Mouse (Mus musculus) gastrocnemius, postnatal 10 days (tissue): ENCODE data around the gene Polr2f. TPM values are rescaled to one million over a fixed set of nuclear protein-coding genes. Genes with fewer than 3 reads are reported as not detected.
A peak's percentile ranks its signal among the peaks of the same experiment; 100 is the strongest.

Source experiments
- DNase-seq: peaks from one replicate; pipeline ENCODE4 v3.0.0; 2021; ENCODE audit warnings: mixed read lengths
- long read RNA-seq, 2 experiments: library from polyadenylated mRNA; stranded (forward); transcript quantifications; one replicate each; pipeline ENCODE4 v2.0.0; 2021
- total RNA-seq, 2 experiments: library from RNA; stranded (reverse); gene quantifications; 2 replicates each; pipeline ENCODE4 v1.2.3; 2021

Gene Polr2f
- total RNA-seq, result 10 to 100 TPM; 73.5 to 80.9 TPM
- long read RNA-seq, experiment 1, transcript Polr2f-205 (5 exons, 885 nt), result major isoform, 11 of 12 reads
- long read RNA-seq, experiment 1, partial matches to known transcripts, result 0 of 12 reads
- long read RNA-seq, experiment 1, other reads (novel, unspliced or antisense), result 0 of 12 reads
- long read RNA-seq, experiment 2, transcript Polr2f-205 (5 exons, 885 nt), result major isoform, 20 of 20 reads
- long read RNA-seq, experiment 2, partial matches to known transcripts, result 0 of 20 reads
- long read RNA-seq, experiment 2, other reads (novel, unspliced or antisense), result 0 of 20 reads

DNA sequence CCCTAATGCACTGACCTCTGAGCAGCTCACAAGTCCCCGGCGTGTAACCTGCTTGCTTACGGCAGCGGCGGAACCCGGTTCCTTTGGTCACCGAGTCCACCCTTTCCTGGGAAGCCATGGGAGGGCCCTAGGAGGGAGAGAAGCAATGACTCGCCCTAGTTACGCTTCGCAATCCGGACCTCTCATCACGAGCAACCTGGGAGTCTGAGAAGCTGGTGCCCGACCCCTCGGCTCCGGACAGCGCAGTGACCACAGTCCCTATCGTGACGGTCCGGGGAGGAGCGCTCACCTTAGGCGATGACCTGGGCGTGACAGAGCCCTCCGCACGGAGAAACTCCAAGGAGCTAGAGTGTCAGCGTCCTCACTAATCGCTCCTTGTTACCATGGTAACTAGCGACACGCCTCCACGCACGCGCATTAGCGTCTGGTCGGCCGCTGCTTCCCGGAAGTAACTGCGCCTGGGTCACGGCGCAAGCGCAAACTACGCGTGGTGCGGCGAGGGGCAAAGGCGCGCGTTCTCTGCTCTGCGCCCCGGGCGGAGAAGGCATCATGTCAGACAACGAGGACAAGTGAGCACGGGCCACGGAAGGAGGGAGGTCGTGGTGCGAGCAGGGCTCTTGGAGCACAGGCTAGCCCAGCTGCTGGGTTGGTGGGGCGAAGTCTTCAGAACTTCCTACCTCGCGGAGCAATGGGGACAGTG is at the start of gene Polr2f, which contains the start of gene 1700088E04Rik:
Gene Polr2f (plus strand): TSS at position 144 of the 700 bp plus-strand sequence.
Gene 1700088E04Rik (minus strand): TSS at position 388 of the 700 bp plus-strand sequence.
- peak; percentile 95 for DNase-seq

DNA sequence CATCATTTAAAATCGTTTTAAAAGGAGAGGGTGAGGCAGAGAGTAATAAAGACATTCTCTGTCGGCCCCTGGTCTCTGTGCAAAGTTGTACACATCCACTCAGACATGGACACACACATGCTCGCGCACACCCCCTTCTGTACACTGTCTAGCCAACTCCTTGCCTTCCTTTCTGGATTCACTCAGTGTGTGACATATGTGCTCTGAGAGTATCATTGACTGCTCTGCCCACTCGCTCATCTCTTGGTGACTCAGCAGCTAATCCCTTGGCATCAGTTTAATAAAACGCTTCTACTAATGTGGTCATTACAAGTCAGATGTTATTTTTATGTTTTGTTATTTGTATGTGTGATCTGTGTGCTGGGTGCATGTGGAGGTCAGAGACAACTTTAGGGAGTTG is 48.5 kb upstream of the Polr2f start:
- DNase-seq, result no peak

DNA sequence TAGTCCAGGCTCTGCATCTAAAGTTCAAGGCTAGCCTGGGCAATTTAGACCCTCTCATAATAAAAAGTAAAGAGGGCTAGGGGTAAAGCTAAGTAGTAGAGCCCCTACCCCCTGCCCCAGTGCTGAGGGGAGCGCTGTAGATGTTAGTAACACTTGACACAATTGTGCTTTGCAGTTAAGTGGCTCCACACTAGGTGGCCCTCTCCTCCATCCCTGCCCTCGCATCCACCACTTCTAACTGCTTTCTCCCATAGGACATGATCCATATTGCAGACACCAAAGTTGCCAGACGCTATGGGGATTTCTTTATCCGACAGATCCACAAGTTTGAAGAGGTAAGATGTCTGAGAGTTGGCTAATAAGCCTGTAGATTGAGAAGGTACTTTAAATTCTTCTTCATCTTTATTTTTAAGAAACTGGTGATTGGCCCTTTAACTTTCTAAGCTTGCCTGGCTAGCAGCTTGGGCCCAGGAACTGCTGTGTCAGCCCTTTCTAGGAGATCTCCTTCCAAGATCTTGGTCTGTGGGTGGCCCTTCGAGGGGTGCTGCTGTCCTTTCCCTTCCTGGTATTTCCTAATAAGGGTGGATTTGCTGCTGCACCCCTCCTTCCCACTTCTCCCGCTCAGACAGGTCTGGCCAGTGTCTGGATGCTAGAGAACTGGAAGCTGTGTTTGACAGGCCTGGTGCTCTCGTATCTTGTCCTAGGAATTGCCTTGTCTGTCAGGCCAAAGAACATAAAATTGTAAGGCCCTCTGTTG is 47.5 kb upstream of the Polr2f start:
- peak; percentile 27 for DNase-seq

GRCm38 (mm10) chr15:79095483-79095882 is 45.3 kb upstream of the Polr2f start:
- no peak for DNase-seq

DNA sequence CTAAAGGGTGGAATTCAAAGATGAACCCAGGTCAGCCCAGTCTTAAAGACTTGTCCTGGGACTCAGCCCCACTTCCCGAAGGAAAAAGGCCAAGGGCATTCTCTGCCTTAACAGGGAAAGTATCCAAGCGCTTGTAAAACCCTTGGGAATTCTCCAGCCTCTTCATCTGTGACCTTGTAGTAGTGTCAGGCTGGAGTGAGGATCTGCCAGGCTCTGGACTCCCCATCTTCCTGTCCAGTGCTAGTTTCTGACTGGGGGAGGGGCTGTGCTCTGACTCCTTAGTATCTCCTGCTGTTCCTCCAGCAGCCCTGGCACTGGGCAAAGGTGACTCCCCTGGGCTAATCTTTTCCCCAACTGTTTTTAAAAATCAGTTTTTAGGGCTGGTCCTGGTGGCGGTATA is 44.3 kb upstream of the Polr2f start:
- no peak for DNase-seq

DNA sequence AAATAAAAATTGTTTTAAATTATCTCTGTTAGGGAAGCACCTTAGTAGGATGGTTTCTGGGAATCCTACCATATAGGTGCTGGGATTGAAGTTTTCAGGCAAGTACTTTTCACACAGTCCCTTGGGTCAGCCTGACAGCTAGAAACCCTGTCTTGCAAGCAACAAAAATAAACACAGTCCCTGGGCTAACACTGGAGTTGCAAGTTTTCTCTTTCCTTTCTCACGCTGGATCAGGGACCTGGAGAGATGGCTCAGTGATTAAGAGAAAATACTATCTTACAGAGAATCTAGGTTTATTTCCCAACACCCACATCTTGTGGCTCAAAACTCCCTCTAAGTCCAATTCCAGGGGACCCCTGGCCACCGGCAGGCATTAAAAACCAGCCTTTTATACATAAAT is 43.7 kb upstream of the Polr2f start:
- DNase-seq, result no peak

GRCm38 (mm10) chr15:79097611-79098025 is 43.2 kb upstream of the Polr2f start:
- peak; percentile 70 for DNase-seq

- DNase-seq, result peak; percentile 10
Measured at GRCm38 (mm10) chr15:79098220-79098619, 42.6 kb upstream of the Polr2f start.

GRCm38 (mm10) chr15:79098868-79099267 is 41.9 kb upstream of the Polr2f start:
- DNase-seq, result no peak

DNA sequence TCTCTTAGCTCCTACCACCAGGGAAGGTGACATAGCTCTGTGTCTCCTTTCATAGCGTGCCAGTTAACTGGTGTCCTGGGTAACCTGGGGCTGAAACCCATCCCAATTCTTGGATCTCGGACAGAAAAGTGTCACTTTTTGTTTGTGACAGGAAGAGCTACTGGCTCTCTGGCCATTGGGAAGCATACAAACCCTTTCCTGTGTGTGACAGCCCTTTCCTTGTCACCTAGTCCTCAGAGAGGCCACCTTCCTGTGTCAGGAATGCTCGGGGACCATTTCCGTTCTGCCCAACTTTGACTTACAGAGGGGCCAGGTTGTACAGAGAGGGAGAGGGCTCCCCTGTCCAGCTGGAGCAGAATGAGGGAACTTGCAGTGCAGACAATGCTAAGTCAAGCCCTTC is 41.4 kb upstream of the Polr2f start:
- no peak for DNase-seq

DNA sequence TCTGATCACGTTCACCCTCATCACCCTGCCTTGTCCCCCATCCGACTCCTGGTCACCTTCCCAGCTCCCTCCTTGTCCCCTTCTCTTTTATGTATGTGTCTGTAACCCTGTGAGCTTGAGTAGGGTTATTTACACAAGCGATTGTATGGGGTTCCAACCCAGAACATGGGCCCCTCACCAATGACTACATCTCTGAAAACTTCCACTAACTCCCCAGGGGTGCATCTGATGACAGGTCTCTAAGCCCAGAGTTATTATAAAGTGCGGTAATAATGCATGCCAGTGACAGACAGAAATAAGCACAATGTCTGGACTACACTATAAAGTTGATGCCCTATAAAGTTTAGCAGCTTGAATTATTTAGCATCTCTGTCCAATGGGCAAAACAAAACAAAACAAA is 40.4 kb upstream of the Polr2f start:
- DNase-seq, result no peak

GRCm38 (mm10) chr15:79101531-79101930 is 39.3 kb upstream of the Polr2f start:
- DNase-seq, result no peak

DNA sequence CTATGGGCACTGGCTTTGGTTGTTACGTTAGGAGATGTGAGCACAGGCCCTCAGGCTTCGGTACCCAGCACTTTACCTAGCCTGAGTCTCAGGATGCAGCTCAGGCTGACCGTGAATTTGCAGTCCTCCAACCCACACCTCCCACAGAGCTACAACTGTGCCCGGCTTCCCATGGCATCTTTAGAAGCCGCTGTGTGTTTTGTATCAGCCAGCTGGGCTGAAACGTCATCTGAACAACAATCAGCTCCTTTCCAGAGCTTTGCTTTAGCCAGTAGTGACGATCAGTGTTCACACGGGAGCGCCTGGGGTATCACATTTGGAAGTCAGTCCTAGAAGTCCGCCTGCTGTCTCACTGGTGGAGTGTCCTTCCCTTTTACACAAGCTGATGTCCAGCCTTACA is 37.5 kb upstream of the Polr2f start:
- DNase-seq, result no peak

GRCm38 (mm10) chr15:79105804-79106203 is 35.0 kb upstream of the Polr2f start:
- no peak for DNase-seq

DNA sequence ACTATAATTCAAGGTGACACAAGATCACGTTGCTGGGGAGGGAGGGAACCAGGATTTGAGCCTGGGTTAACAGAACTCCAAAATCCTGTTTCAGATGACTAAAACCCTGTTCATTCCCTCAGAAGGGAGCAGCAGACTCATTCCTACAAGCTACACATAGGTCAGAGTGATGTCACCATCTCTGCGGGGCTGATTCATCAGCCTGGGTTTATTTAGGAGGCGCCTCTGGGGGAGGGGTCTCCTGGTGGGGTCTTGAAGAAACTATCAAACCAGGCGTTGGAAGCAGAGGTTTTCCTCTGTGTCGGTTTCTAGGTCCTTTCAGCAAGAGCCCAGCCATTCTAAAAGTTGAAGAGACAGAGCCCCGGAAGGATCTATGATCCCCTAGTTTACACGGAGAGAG is 32.8 kb upstream of the Polr2f start:
- DNase-seq, result no peak

DNA sequence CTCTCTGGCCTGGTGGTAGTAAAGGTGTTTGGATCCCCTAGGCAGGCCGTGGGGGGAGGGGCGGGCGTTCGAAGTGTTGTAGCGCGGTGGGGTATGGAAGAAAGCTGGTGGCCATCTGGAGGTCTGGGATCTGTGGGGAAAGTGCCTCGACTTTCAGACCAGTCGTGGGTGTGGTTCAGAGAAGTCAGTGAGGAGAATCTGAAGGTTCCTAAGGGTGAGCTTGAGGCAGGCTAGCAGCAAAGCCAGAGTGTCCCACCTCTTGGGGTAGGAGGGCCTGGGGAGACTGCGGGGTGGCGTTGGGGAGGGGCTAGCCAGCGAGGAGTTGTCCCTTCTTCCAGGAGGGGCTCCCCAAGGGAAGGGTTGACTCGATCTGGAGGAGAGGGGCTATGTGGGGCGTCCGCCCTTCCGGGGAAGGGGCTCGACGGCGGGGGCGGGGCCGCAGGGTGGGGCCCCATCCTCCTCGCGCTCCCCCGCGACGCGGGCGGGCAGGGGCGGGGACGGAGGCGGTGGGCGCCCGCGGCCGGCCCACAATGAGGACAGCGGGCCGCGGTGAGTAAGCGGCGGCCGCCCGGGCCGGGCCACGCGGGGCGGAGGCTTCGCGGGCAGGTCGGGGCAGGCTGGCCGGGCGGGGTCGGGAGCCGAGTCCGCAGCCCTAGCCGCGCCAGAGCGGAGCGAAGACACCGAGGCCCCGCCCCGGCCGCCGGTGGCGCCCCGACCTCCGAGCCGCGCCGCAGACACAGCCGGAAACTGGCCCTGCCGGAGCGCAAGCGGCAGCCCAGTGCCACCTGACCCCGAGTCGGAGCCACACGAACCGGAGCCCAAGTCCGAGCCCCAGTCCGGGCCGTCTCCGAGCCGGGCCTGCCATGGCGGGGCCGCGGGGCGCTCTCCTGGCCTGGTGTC is 32.1 kb upstream of the Polr2f start, which contains the start of gene Micall1:
Gene Micall1 (plus strand): TSS at position 478 of the 900 bp plus-strand sequence.
- peak; percentile 78 for DNase-seq

- no peak for DNase-seq
Measured at GRCm38 (mm10) chr15:79109321-79109934, 31.4 kb upstream of the Polr2f start.

DNA sequence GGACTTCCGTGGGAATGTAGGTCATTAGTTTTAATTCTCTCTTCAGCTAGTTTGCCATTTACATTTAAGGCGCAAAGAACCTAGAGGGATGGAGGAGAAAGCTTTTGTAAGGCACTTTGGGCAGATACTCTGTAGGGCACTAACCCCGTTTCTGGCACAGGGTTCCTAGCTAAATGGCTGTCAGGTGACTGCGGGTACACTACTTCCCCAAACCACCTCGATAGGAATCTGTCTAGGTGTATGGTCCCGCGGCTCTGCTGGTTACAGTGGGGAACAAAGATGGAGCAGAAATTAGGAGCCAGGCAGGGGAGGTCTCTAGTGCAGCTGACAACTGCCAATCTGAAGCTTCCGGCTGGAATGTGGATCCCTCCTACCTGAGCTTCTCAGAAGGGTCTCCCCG is 30.8 kb upstream of the Polr2f start:
- no peak for DNase-seq

GRCm38 (mm10) chr15:79110528-79110927 is 30.3 kb upstream of the Polr2f start:
- DNase-seq, result no peak

GRCm38 (mm10) chr15:79111774-79112173 is 29.0 kb upstream of the Polr2f start:
- DNase-seq, result no peak

DNA sequence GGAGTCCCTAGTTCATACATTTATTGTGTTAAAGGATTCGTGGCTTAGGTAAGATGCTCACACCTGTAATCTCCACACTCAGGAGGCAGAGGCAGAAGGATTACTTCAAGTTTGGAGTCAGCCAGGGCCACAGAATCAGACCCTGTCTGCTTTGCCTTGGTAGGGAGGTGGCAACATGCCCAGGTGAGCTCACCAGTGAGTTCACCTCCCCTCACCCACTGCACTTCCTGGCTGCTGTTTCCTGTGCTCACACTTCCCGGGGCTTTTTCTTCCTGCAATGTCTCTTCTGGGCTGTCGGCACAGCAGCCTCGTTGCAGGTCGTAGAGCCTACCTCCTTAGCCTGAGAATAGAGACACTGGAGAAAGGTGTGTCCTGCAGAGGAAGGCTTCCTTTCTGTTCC is 25.5 kb upstream of the Polr2f start:
- no peak for DNase-seq
